Mouse (Mus musculus) stomach, postnatal 0 days (tissue): Measurements from ENCODE around the gene Pofut1. TPM values are rescaled to one million over a fixed set of nuclear protein-coding genes. Genes with fewer than 3 reads are reported as not detected.

Experiments
- ATAC-seq: fragments of 200-750 bp; cut with Nextera tagmentation; 2 replicates; pipeline ENCODE4 v1.8.0; 2017; ENCODE audit not compliant: low FRiP score, low TSS enrichment
- DNase-seq: peaks from one replicate; pipeline ENCODE4 v3.0.0-alpha.2; 2016; ENCODE audit warnings: low spot score
- H3K27ac ChIP-seq: fragments of 300-500 bp; sonication (generic); replicated peaks from 2 replicates; pipeline ENCODE4 v1.5.1; 2014; ENCODE audit warnings: mild to moderate bottlenecking, control low read depth
- H3K27me3 ChIP-seq: fragments of 300-500 bp; sonication (generic); 2 replicates; pipeline ENCODE4 v1.6.1; 2014; ENCODE audit warnings: low read length; ENCODE audit not compliant: control insufficient read depth, insufficient read depth
- H3K36me3 ChIP-seq: fragments of 300-500 bp; sonication (generic); 2 replicates; pipeline ENCODE4 v1.6.1; 2014; ENCODE audit warnings: low read length, mixed read lengths; ENCODE audit not compliant: control insufficient read depth, insufficient read depth
- H3K4me1 ChIP-seq: fragments of 300-500 bp; sonication (generic); replicated peaks from 2 replicates; pipeline ENCODE4 v1.6.1; 2014; ENCODE audit warnings: antibody characterized with exemption; ENCODE audit not compliant: control insufficient read depth, insufficient read depth
- H3K4me2 ChIP-seq: fragments of 300-500 bp; sonication (generic); replicated peaks from 2 replicates; pipeline ENCODE4 v1.6.1; 2014; ENCODE audit warnings: low read depth, mild to moderate bottlenecking, control low read depth, moderate library complexity
- H3K4me3 ChIP-seq: fragments of 300-500 bp; sonication (generic); 2 replicates; pipeline ENCODE4 v1.5.1; 2014; ENCODE audit warnings: low read depth, low read length, control low read depth
- H3K9ac ChIP-seq: fragments of 300-500 bp; sonication (generic); 2 replicates; pipeline ENCODE4 v1.6.1; 2014; ENCODE audit warnings: mild to moderate bottlenecking, low read length, control low read depth, mixed read lengths
- H3K9me3 ChIP-seq: fragments of 300-500 bp; sonication (generic); 2 replicates; pipeline ENCODE4 v1.6.1; 2016; ENCODE audit warnings: low read length; ENCODE audit not compliant: control insufficient read depth
- CTCF ChIP-seq: IDR thresholded peaks from 2 replicates; pipeline ENCODE4 v1.5.1; 2016; ENCODE audit warnings: antibody characterized with exemption, low read depth, mild to moderate bottlenecking, moderate library complexity
- EP300 ChIP-seq: optimal IDR thresholded peaks from 2 replicates; pipeline ENCODE3; 2016; ENCODE audit warnings: antibody characterized with exemption
- WGBS: fragments of 180-500 bp; shearing (Covaris S2); extraction: QIAGEN DNeasy Blood & Tissue Kit; methylation state at CpG from one replicate; pipeline ENCODE4 v1.1.7; 2014; 5-methylcytosine and 5-hydroxymethylcytosine counted together
- polyA plus RNA-seq: library from polyadenylated mRNA; unstranded; fragments of >200 nt; fragmentation: Nextera tagmentation; extraction: Ambion mirVana; gene quantifications from 2 replicates; pipeline ENCODE4 v1.2.1, GENCODE M21; 2015

Pofut1 gene
- polyA plus RNA-seq, 1 experiment from 2014 or later = 2.6 TPM

GRCm38 (mm10) chr2:153297771-153298170 lies 56.4 kb downstream of the Pofut1 start:
- H3K4me3 ChIP-seq = no peak overlapping the region
- no peak for DNase-seq
- no peak overlapping the region for H3K9ac ChIP-seq
- H3K9me3 ChIP-seq = no peaks in the 10 kb centered on the region
- H3K4me2 ChIP-seq = no peak overlapping the region
- H3K27ac ChIP-seq = no peak overlapping the region
- 67% methylated on average over 4 of the region's 4 CpGs for WGBS
- H3K27me3 ChIP-seq = no peaks in the 10 kb centered on the region
- ATAC-seq = no peak
- no peaks in the 10 kb centered on the region for H3K36me3 ChIP-seq
- no peaks in the 10 kb centered on the region for H3K4me1 ChIP-seq
- TF ChIP-seq CTCF = no peak
- no peak for TF ChIP-seq EP300

GRCm38 (mm10) chr2:153298460-153298859 lies 57.1 kb downstream of the Pofut1 start:
- WGBS = 45% methylated on average over 4 of the region's 4 CpGs
- Histone ChIP-seq H3K36me3 (no peaks in the 10 kb centered on the region), H3K4me2 (no peak overlapping the region), H3K4me3 (no peak overlapping the region), H3K9ac (no peak overlapping the region), H3K27me3 (no peaks in the 10 kb centered on the region), H3K9me3 (no peaks in the 10 kb centered on the region), H3K4me1 (no peaks in the 10 kb centered on the region), H3K27ac (no peak overlapping the region; the same call in 1 of the 2 replicates)
- TF ChIP-seq CTCF (no peak), EP300 (no peak)
- DNase-seq (no peak), ATAC-seq (no peak)

- peak; percentile 63 for ATAC-seq
- no peak for DNase-seq
- no peak overlapping the region for H3K4me3 ChIP-seq
- no peaks in the 10 kb centered on the region for H3K9me3 ChIP-seq
- no peaks in the 10 kb centered on the region for H3K4me1 ChIP-seq
- no peaks in the 10 kb centered on the region for H3K27me3 ChIP-seq
- no peak overlapping the region for H3K4me2 ChIP-seq
- no peak for TF ChIP-seq EP300
- TF ChIP-seq CTCF = peak; percentile 65
- no peaks in the 10 kb centered on the region for H3K36me3 ChIP-seq
- WGBS = 48% methylated on average over 4 of the region's 4 CpGs
- H3K27ac ChIP-seq = no peak overlapping the region; the same call in 1 of the 2 replicates
- H3K9ac ChIP-seq = no peak overlapping the region
Measured at GRCm38 (mm10) chr2:153298863-153299262, 57.5 kb downstream of the Pofut1 start.

- H3K9me3 ChIP-seq = no peaks in the 10 kb centered on the region
- ATAC-seq = no peak
Measured at GRCm38 (mm10) chr2:153301123-153301522, 59.8 kb downstream of the Pofut1 start.

GRCm38 (mm10) chr2:153305240-153305639 lies 63.9 kb downstream of the Pofut1 start:
- Histone ChIP-seq H3K4me1 (no peaks in the 10 kb centered on the region), H3K27ac (no peak overlapping the region), H3K4me2 (no peak overlapping the region), H3K9me3 (no peaks in the 10 kb centered on the region), H3K36me3 (no peaks in the 10 kb centered on the region), H3K9ac (peak overlapping the region; percentile 23; the same call in 1 of the 2 replicates), H3K27me3 (no peaks in the 10 kb centered on the region), H3K4me3 (no peak overlapping the region)
- ATAC-seq = no peak
- TF ChIP-seq EP300 (no peak), CTCF (no peak)
- DNase-seq = no peak
- WGBS = 62% methylated on average over 6 of the region's 6 CpGs

More at GRCm38 (mm10) chr2:153301123-153301522, 59.8 kb downstream of the Pofut1 start:
- 92% methylated on average over 5 of the region's 5 CpGs for WGBS
- no peak overlapping the region for H3K27ac ChIP-seq
- TF ChIP-seq CTCF = no peak
- no peak for TF ChIP-seq EP300
- H3K36me3 ChIP-seq = no peaks in the 10 kb centered on the region
- no peak overlapping the region for H3K9ac ChIP-seq
- H3K27me3 ChIP-seq = no peaks in the 10 kb centered on the region
- no peak overlapping the region for H3K4me2 ChIP-seq
- DNase-seq = no peak
- H3K4me1 ChIP-seq = no peaks in the 10 kb centered on the region
- H3K4me3 ChIP-seq = no peak overlapping the region

- Histone ChIP-seq H3K9me3 (no peaks in the 10 kb centered on the region), H3K27ac (no peak overlapping the region), H3K27me3 (no peaks in the 10 kb centered on the region), H3K4me1 (no peaks in the 10 kb centered on the region), H3K4me2 (no peak overlapping the region), H3K9ac (no peak overlapping the region), H3K4me3 (no peak overlapping the region), H3K36me3 (no peaks in the 10 kb centered on the region)
- TF ChIP-seq CTCF = no peak
- TF ChIP-seq EP300 = no peak
- WGBS = 68% methylated on average over 7 of the region's 7 CpGs
- no peak for DNase-seq
- ATAC-seq = no peak
Measured at GRCm38 (mm10) chr2:153308586-153308985, 67.3 kb downstream of the Pofut1 start.
